Comparison of ENCODE assay signal across 15 mouse cellular contexts in genomic region chr17:30255928-30256560, GRCm38 (mm10).
DNase-seq lines count a peak whose midpoint lies in the region; ATAC-seq and TF ChIP-seq lines count a peak whose summit lies in the region.
"Had no signal": no experiment of that assay in that cellular context is flagged by ENCODE, and none has a peak within 500 bp of the region (broad histone marks: within the 10 kb centered on the region; RNA-seq: fewer than 3 reads in every experiment).

No protein-coding gene starts in this region.

- H3K4me3 ChIP-seq in hindbrain, embryonic 10.5 days: no peak overlapping the region
- H3K4me3 ChIP-seq in hindbrain, embryonic 12.5 days: no peak overlapping the region
- H3K4me3 ChIP-seq in intestine, embryonic 16.5 days (ENCODE audit: low read length): no peak overlapping the region
- no peak overlapping the region for H3K4me3 ChIP-seq in liver, postnatal 0 days (ENCODE audit: low read depth, low read length)

- peak overlapping the region; percentile 82 for H3K27ac ChIP-seq in hindbrain, embryonic 10.5 days
- no peak overlapping the region for H3K27ac ChIP-seq in hindbrain, embryonic 12.5 days
- H3K27ac ChIP-seq in intestine, embryonic 16.5 days (ENCODE audit: low read length): peak overlapping the region; percentile 38; the same call in 1 of the 2 replicates
- H3K27ac ChIP-seq in liver, postnatal 0 days (ENCODE audit: low read depth): no peak overlapping the region
- H3K27ac ChIP-seq: liver, embryonic 14.5 days had no signal

- H3K27me3 ChIP-seq in hindbrain, embryonic 10.5 days (ENCODE audit: insufficient read depth, poor library complexity, severe bottlenecking): no peaks in the 10 kb centered on the region
- H3K27me3 ChIP-seq in hindbrain, embryonic 12.5 days: no peaks in the 10 kb centered on the region
- no peaks in the 10 kb centered on the region for H3K27me3 ChIP-seq in intestine, embryonic 16.5 days (replicated peaks; ENCODE audit: control insufficient read depth, insufficient read depth, low read length)
- H3K27me3 ChIP-seq in liver, postnatal 0 days (ENCODE audit: insufficient read depth, low read length): no peaks in the 10 kb centered on the region

- no peaks in the 10 kb centered on the region for H3K36me3 ChIP-seq in hindbrain, embryonic 10.5 days
- no peaks in the 10 kb centered on the region for H3K36me3 ChIP-seq in hindbrain, embryonic 12.5 days
- no peaks in the 10 kb centered on the region for H3K36me3 ChIP-seq in intestine, embryonic 16.5 days (ENCODE audit: control insufficient read depth, insufficient read depth, low read length)
- no peaks in the 10 kb centered on the region for H3K36me3 ChIP-seq in liver, postnatal 0 days (replicated peaks; ENCODE audit: insufficient read depth, low read length)

- no peak overlapping the region for H3K9ac ChIP-seq in hindbrain, embryonic 12.5 days
- H3K9ac ChIP-seq in intestine, embryonic 16.5 days (ENCODE audit: low read depth, low read length): no peak overlapping the region; the same call in 1 of the 2 replicates
- H3K9ac ChIP-seq in liver, postnatal 0 days (replicated peaks): no peak overlapping the region
- H3K9ac ChIP-seq: liver, embryonic 14.5 days had no signal

- 64% methylated on average over 8 of the region's 8 CpGs for WGBS in hindbrain, embryonic 10.5 days
- WGBS in hindbrain, embryonic 12.5 days: 60% methylated on average over 8 of the region's 8 CpGs
- WGBS in intestine, embryonic 16.5 days: 65% methylated on average over 8 of the region's 8 CpGs
- 77% methylated on average over 8 of the region's 8 CpGs for WGBS in liver, postnatal 0 days (ENCODE audit: insufficient replicate concordance)

- no peak overlapping the region for H3K4me2 ChIP-seq in hindbrain, embryonic 12.5 days (replicated peaks)
- H3K4me2 ChIP-seq in intestine, embryonic 16.5 days (ENCODE audit: low read depth, low read length): no peak overlapping the region
- H3K4me2 ChIP-seq in liver, postnatal 0 days (ENCODE audit: low read depth, low read length): no peak overlapping the region

- no peaks in the 10 kb centered on the region for H3K9me3 ChIP-seq in hindbrain, embryonic 10.5 days
- no peaks in the 10 kb centered on the region for H3K9me3 ChIP-seq in hindbrain, embryonic 12.5 days (replicated peaks)
- no peaks in the 10 kb centered on the region for H3K9me3 ChIP-seq in intestine, embryonic 16.5 days (ENCODE audit: control insufficient read depth, low read length)
- no peaks in the 10 kb centered on the region for H3K9me3 ChIP-seq in liver, postnatal 0 days (ENCODE audit: low read length)

- DNase-seq in embryo, embryonic 10 days (ENCODE audit: low spot score): peak; percentile 54
- DNase-seq in embryo, embryonic 9.5 days (ENCODE audit: extremely low spot score): no peak
- peak; percentile 41 for DNase-seq in hindbrain, embryonic 10.5 days (ENCODE audit: low spot score)
- peak; percentile 46 for DNase-seq in embryo, embryonic 11 days
- DNase-seq in liver, postnatal 0 days: no peak
- no peak for DNase-seq in right cerebral cortex, postnatal 4 days
- DNase-seq: cerebellum, adult 11 months; gastrocnemius, postnatal 14 days; heart, postnatal 10 days; kidney, adult 11 months; lung, postnatal 14 days; right cerebral cortex, adult 18-20 months had no signal

- TF ChIP-seq EP300 in liver, postnatal 0 days (IDR thresholded peaks at IDR 0.05; ENCODE audit: low read depth): no peak

- ATAC-seq in hindbrain, embryonic 12.5 days (ENCODE audit: low FRiP score): no peak
- peak; percentile 85 for ATAC-seq in intestine, embryonic 16.5 days
- no peak for ATAC-seq in liver, postnatal 0 days

- H3K4me1 ChIP-seq in hindbrain, embryonic 10.5 days (replicated peaks): peaks cover 79% of the 10 kb centered on the region
- peaks cover 62% of the 10 kb centered on the region for H3K4me1 ChIP-seq in hindbrain, embryonic 12.5 days
- peaks cover 12% of the 10 kb centered on the region for H3K4me1 ChIP-seq in intestine, embryonic 16.5 days (ENCODE audit: control insufficient read depth, insufficient read depth, low read length)
- no peaks in the 10 kb centered on the region for H3K4me1 ChIP-seq in liver, postnatal 0 days (ENCODE audit: insufficient read depth)

- no peak for TF ChIP-seq CTCF in liver, postnatal 0 days (IDR thresholded peaks at IDR 0.05; ENCODE audit: low read depth)

Comparison
In these comparisons a context has a peak if more than half of its experiments do, and no peak if none do; other contexts are left out.
1. DNase-seq: peak in embryo, embryonic 10 days (single experiment), hindbrain, embryonic 10.5 days (single experiment) and embryo, embryonic 11 days (single experiment); none in embryo, embryonic 9.5 days (single experiment), liver, postnatal 0 days (single experiment) and right cerebral cortex, postnatal 4 days (single experiment).
2. H3K27ac ChIP-seq: peak in hindbrain, embryonic 10.5 days (single experiment) and intestine, embryonic 16.5 days (single experiment); none in hindbrain, embryonic 12.5 days (single experiment) and liver, postnatal 0 days (single experiment).